Mouse (Mus musculus) CD4-positive naive resting alpha-beta T cell, adult 57 days (primary cell): ENCODE measurements around the gene Vmn1r234. TPM values are rescaled to one million over a fixed set of nuclear protein-coding genes. Genes with fewer than 3 reads are reported as not detected.

Experiments used
- total RNA-seq: library from RNA; stranded (reverse); gene quantifications from one replicate; pipeline ENCODE4 v1.2.4, GENCODE M21; 2023

The Vmn1r234 gene
- not detected for total RNA-seq

GRCm38 (mm10) chr17:21225787-21226186, at the start of gene Vmn1r234:
Gene Vmn1r234 (plus strand): TSS chr17:21226087.

GRCm38 (mm10) chr17:21256111-21256510, 30.2 kb downstream of the Vmn1r234 start, which contains the start of gene Vmn1r235:
Gene Vmn1r235 (plus strand): TSS chr17:21256411.

GRCm38 (mm10) chr17:21282642-21283041, 56.8 kb downstream of the Vmn1r234 start, which contains the start of gene Vmn1r236:
Gene Vmn1r236 (plus strand): TSS chr17:21282942.

Other genes with a start within 250 kb of the Vmn1r234 start
- gene Vmn1r233, start 229.6 kb upstream of the Vmn1r234 start, total RNA-seq: not detected
- gene Zfp160, start 217.2 kb upstream of the Vmn1r234 start, total RNA-seq: 15.0 TPM
- gene Vmn1r235, start 30.3 kb downstream of the Vmn1r234 start, total RNA-seq: not detected
- not detected for gene Vmn1r236, start 56.9 kb downstream of the Vmn1r234 start, total RNA-seq
- not detected for gene Vmn1r237, start 85.8 kb downstream of the Vmn1r234 start, total RNA-seq
- gene Zfp677, start 157.7 kb downstream of the Vmn1r234 start, total RNA-seq: 7.1 TPM
- gene Zfp54, start 197.1 kb downstream of the Vmn1r234 start, total RNA-seq: 1.7 TPM
- gene Zfp51, start 224.3 kb downstream of the Vmn1r234 start, total RNA-seq: 20.5 TPM